Mouse (Mus musculus) retina, postnatal 1 day (tissue): ENCODE results near the gene Gm21775.
"Not testable (repeated sequence)": the region's sequence is repeated elsewhere in the genome, so short reads cannot be mapped to it uniquely, and the experiment has no call there.

Experiments used
- DNase-seq: peaks from one replicate; pipeline ENCODE4 v3.0.0-alpha.2; 2012

Gene Gm21775

DNA sequence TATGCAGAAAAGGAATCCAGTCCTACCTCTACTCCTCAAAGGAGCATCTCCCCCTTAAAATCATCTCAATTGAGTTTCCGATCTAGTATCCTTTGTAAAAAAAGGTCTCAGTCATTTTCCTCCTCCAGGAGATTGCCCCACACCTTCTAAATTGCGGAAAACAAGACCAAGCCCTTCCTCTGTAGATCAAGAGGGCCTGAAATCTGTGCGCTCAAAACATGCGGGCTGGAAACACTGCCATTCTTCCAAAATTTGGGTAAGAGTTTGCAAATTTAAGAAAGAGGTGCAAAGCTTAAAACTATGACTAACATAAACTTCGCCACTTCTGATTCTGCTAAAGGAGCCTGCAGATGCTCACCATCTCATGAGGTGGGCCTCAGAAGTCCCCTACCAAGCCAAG is at the start of gene Gm21775:
Gm21775 (plus strand) TSS at position 301 of the 400 bp plus-strand sequence.
- not testable (repeated sequence) for DNase-seq

DNA sequence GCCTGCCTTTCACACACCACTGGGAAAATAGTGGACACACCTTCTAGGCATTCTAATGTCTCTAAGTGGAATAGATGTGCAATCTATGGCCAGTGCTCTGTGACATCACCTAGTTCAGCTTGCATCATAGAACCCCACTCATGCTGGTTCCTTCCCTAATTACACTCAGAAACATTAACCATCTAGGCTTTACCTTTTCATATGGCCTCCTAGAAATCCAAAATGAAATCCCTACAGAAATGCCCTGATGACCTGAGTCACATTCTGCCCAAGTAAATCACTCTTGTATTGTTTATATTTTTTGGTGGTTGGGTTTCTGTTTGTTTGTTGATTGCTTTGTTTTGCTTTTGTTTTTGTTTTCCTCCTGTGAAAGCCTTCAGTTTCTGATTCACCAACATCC is 17.3 kb upstream of the Gm21775 start, which contains the start of gene Gm20737:
Gm20737 (minus strand) TSS at position 101 of the 400 bp plus-strand sequence.
- DNase-seq = not testable (repeated sequence)
